Comparison of ENCODE assay signal across 19 mouse cellular contexts in genomic region chr10:83660605-83661004, GRCm38 (mm10). TPM values are rescaled to one million over a fixed set of nuclear protein-coding genes. Genes with fewer than 3 reads are reported as not detected.
A peak's percentile ranks its signal among the peaks of the same experiment; 100 is the strongest.
DNase-seq lines count a peak whose midpoint lies in the region; ATAC-seq and TF ChIP-seq lines count a peak whose summit lies in the region.
"Had no signal": no experiment of that assay in that cellular context is flagged by ENCODE, and none has a peak within 500 bp of the region (broad histone marks: within the 10 kb centered on the region; RNA-seq: fewer than 3 reads in every experiment).

No protein-coding gene starts in this region.

- no peak for ATAC-seq in heart, embryonic 12.5 days (ENCODE audit: insufficient number of reproducible peaks, low FRiP score)

- H3K4me1 ChIP-seq in heart, adult 2 months (ENCODE audit: control insufficient read depth, insufficient read depth, low read length) = no peaks in the 10 kb centered on the region
- H3K4me1 ChIP-seq in heart, embryonic 12.5 days (replicated peaks) = peaks cover 6% of the 10 kb centered on the region
- peaks cover 10% of the 10 kb centered on the region for H3K4me1 ChIP-seq in testis, adult 2 months (ENCODE audit: control insufficient read depth, insufficient read depth, low read length)
- H3K4me1 ChIP-seq: hindbrain, embryonic 15.5 days; neural tube, embryonic 12.5 days had no signal

- DNase-seq in heart, adult 2 months = no peak
- DNase-seq in layer of hippocampus, adult 2 months (ENCODE audit: low spot score in 2 of 2) = no peak
- DNase-seq in layer of hippocampus, adult 9-11 months = no peak
- no peak for DNase-seq in testis, postnatal 14 days (ENCODE audit: low spot score)
- DNase-seq in testis, postnatal 10 days (ENCODE audit: low spot score) = peak; percentile 59
- no peak for DNase-seq in retina, embryonic 14.5 days (ENCODE audit: low spot score)
- DNase-seq: cerebellum, adult 11-12 months; gastrocnemius, postnatal 25 days; kidney, adult 8-10 months; lung, postnatal 10 days; right cerebral cortex, postnatal 14 days; thymus, postnatal 4 days had no signal

- H3K79me2 ChIP-seq in heart, adult 2 months (replicated peaks; ENCODE audit: control insufficient read depth, insufficient read depth, low read length) = no peaks in the 10 kb centered on the region

- H3K9me3 ChIP-seq in heart, embryonic 12.5 days (replicated peaks) = no peaks in the 10 kb centered on the region
- H3K9me3 ChIP-seq: forebrain, embryonic 10.5 days; heart, embryonic 10.5 days; hindbrain, embryonic 15.5 days; limb, embryonic 13.5 days; neural tube, embryonic 12.5 days had no signal

- WGBS in heart, adult 2 months = 66% methylated on average over 4 of the region's 4 CpGs
- WGBS in heart, embryonic 12.5 days = 72% methylated on average over 4 of the region's 4 CpGs

- H3K4me3 ChIP-seq in heart, adult 2 months = no peak overlapping the region
- H3K4me3 ChIP-seq in heart, embryonic 12.5 days = no peak overlapping the region
- H3K4me3 ChIP-seq in layer of hippocampus, adult 2 months = no peak overlapping the region
- no peak overlapping the region for H3K4me3 ChIP-seq in testis, adult 2 months (ENCODE audit: control insufficient read depth, low read depth, low read length)
- H3K4me3 ChIP-seq: forebrain, embryonic 10.5 days; heart, embryonic 10.5 days; hindbrain, embryonic 15.5 days; limb, embryonic 13.5 days; neural tube, embryonic 12.5 days had no signal

- no peak for TF ChIP-seq EP300 in heart, adult 2 months (IDR thresholded peaks at IDR 0.05; ENCODE audit: insufficient read depth, low read depth, low read length)

- no peak overlapping the region for H3K27ac ChIP-seq in heart, adult 2 months
- no peak overlapping the region for H3K27ac ChIP-seq in heart, embryonic 12.5 days (ENCODE audit: poor library complexity, severe bottlenecking)
- H3K27ac ChIP-seq in layer of hippocampus, adult 2 months = no peak overlapping the region
- no peak overlapping the region for H3K27ac ChIP-seq in testis, adult 2 months (ENCODE audit: control insufficient read depth, insufficient read depth, low read depth, low read length)
- H3K27ac ChIP-seq: forebrain, embryonic 10.5 days; heart, embryonic 10.5 days; hindbrain, embryonic 15.5 days; limb, embryonic 13.5 days; neural tube, embryonic 12.5 days had no signal

- no peak overlapping the region for H3K4me2 ChIP-seq in heart, embryonic 12.5 days
- H3K4me2 ChIP-seq: hindbrain, embryonic 15.5 days; limb, embryonic 13.5 days; neural tube, embryonic 12.5 days had no signal

- TF ChIP-seq POLR2A in heart, adult 2 months (IDR thresholded peaks at IDR 0.05; ENCODE audit: insufficient read depth, low read depth, low read length) = no peak
- no peak for TF ChIP-seq POLR2A in testis, adult 2 months (IDR thresholded peaks at IDR 0.05; ENCODE audit: control insufficient read depth, low read depth, low read length)

- intact Hi-C loops in heart, adult 2 months (cut with DNase I) = no loop called here

- peak; percentile 18; the same call in 1 of the 2 replicates for TF ChIP-seq CTCF in heart, adult 2 months (IDR thresholded peaks at IDR 0.05)
- TF ChIP-seq CTCF in layer of hippocampus, adult 2 months (conservative IDR thresholded peaks at IDR 0.05) = peak; percentile 50
- TF ChIP-seq CTCF in testis, adult 2 months (IDR thresholded peaks at IDR 0.05; ENCODE audit: control insufficient read depth, insufficient read depth, insufficient replicate concordance, low read depth, low read length) = peak; percentile 30; the same call in 1 of the 2 replicates

- no peaks in the 10 kb centered on the region for H3K27me3 ChIP-seq in heart, adult 2 months (ENCODE audit: control insufficient read depth, insufficient read depth, low read length)
- no peaks in the 10 kb centered on the region for H3K27me3 ChIP-seq in heart, embryonic 12.5 days (replicated peaks)
- no peaks in the 10 kb centered on the region for H3K27me3 ChIP-seq in testis, adult 2 months (ENCODE audit: control insufficient read depth, insufficient read depth, low read length)
- H3K27me3 ChIP-seq: hindbrain, embryonic 15.5 days; limb, embryonic 13.5 days; neural tube, embryonic 12.5 days had no signal

- H3K9ac ChIP-seq in heart, adult 2 months (ENCODE audit: low read depth, low read length) = no peak overlapping the region
- H3K9ac ChIP-seq in heart, embryonic 12.5 days = no peak overlapping the region
- H3K9ac ChIP-seq: hindbrain, embryonic 15.5 days; limb, embryonic 13.5 days; neural tube, embryonic 12.5 days had no signal

- no peaks in the 10 kb centered on the region for H3K36me3 ChIP-seq in heart, adult 2 months (ENCODE audit: control insufficient read depth, insufficient read depth, low read length)
- H3K36me3 ChIP-seq in heart, embryonic 12.5 days = no peaks in the 10 kb centered on the region
- no peaks in the 10 kb centered on the region for H3K36me3 ChIP-seq in testis, adult 2 months (ENCODE audit: control insufficient read depth, insufficient read depth, low read length)
- H3K36me3 ChIP-seq: forebrain, embryonic 10.5 days; heart, embryonic 10.5 days; hindbrain, embryonic 15.5 days; limb, embryonic 13.5 days; neural tube, embryonic 12.5 days had no signal

RNA-seq across cellular contexts. Expression of gene Appl2, which starts 12.1 kb away (rescaled TPM):
- 10 to 100 TPM; 40.7 to 41.4 TPM for total RNA-seq in heart, adult 2 months (2021)
- 25.7 and 43.2 TPM in 2 replicates for polyA plus RNA-seq in heart, adult 2 months (2012; rRNA removed)
- 29.8 and 35.9 TPM in 2 replicates for polyA plus RNA-seq in heart, embryonic 12.5 days (2016; fragmentation: Nextera tagmentation; extraction: Ambion mirVana)
- 10 to 100 TPM; 81.1 to 95.5 TPM for total RNA-seq in layer of hippocampus, adult 2 months (2021)
- polyA plus RNA-seq in testis, adult 2 months (2012; rRNA removed) = 22.5 and 30.7 TPM in 2 replicates
